Mouse (Mus musculus) urinary bladder, postnatal 36 days (tissue): Measurements from ENCODE around the gene Rgs12.

Experiments
- DNase-seq, 2 experiments: peaks; one replicate each; pipeline ENCODE4 v3.0.0; 2022; ENCODE audit warnings: low spot score in 2 of 2, mixed read lengths in 1 of 2

The Rgs12 gene

GRCm38 (mm10) chr5:35029303-35029702 lies 80.1 kb downstream of the Rgs12 start:
- DNase-seq = no peak

- no peak for DNase-seq
Measured at GRCm38 (mm10) chr5:35029755-35030154, 80.5 kb downstream of the Rgs12 start.

- peak; percentile 59 to 76 for DNase-seq
Measured at GRCm38 (mm10) chr5:35033068-35033467, 83.8 kb downstream of the Rgs12 start.

GRCm38 (mm10) chr5:35033619-35034018 lies 84.4 kb downstream of the Rgs12 start:
- DNase-seq = no peak

GRCm38 (mm10) chr5:35035141-35035540 lies 85.9 kb downstream of the Rgs12 start:
- DNase-seq = no peak

- no peak for DNase-seq
Measured at GRCm38 (mm10) chr5:35035795-35036194, 86.5 kb downstream of the Rgs12 start.

GRCm38 (mm10) chr5:35037438-35037837 lies 88.2 kb downstream of the Rgs12 start:
- DNase-seq = peak; percentile 58 to 74

- DNase-seq = peak in 1 of 2 experiments; percentile 52
Measured at GRCm38 (mm10) chr5:35041268-35041829, 92.1 kb downstream of the Rgs12 start, which contains the start of gene Hgfac. Gene Hgfac (plus strand): TSS chr5:35041509.

GRCm38 (mm10) chr5:35042431-35043109 lies 93.3 kb downstream of the Rgs12 start:
- DNase-seq = no peak

GRCm38 (mm10) chr5:35043110-35043451 lies 93.8 kb downstream of the Rgs12 start:
- DNase-seq = peak; percentile 60 to 72

- no peak for DNase-seq
Measured at GRCm38 (mm10) chr5:35050541-35050940, 101.3 kb downstream of the Rgs12 start.

- no peak for DNase-seq
Measured at GRCm38 (mm10) chr5:35054628-35055027, 105.4 kb downstream of the Rgs12 start.

- DNase-seq = peak in 1 of 2 experiments; percentile 29
Measured at GRCm38 (mm10) chr5:35055076-35055475, 105.8 kb downstream of the Rgs12 start.

GRCm38 (mm10) chr5:35056604-35057432 lies 107.6 kb downstream of the Rgs12 start, which contains the start of gene Dok7:
Gene Dok7 (plus strand): TSS chr5:35056766.
- DNase-seq = peak in 1 of 2 experiments; percentile 19

- no peak for DNase-seq
Measured at GRCm38 (mm10) chr5:35057582-35057981, 108.3 kb downstream of the Rgs12 start.

- no peak for DNase-seq
Measured at GRCm38 (mm10) chr5:35058216-35058615, 109.0 kb downstream of the Rgs12 start.

- DNase-seq = no peak
Measured at GRCm38 (mm10) chr5:35060098-35060497, 110.9 kb downstream of the Rgs12 start.

GRCm38 (mm10) chr5:35069841-35070240 lies 120.6 kb downstream of the Rgs12 start:
- DNase-seq = no peak

GRCm38 (mm10) chr5:35070314-35070713 lies 121.1 kb downstream of the Rgs12 start:
- no peak for DNase-seq

GRCm38 (mm10) chr5:35070953-35071352 lies 121.7 kb downstream of the Rgs12 start:
- DNase-seq = no peak

- no peak for DNase-seq
Measured at GRCm38 (mm10) chr5:35071855-35072254, 122.6 kb downstream of the Rgs12 start.

- no peak for DNase-seq
Measured at GRCm38 (mm10) chr5:35073235-35073634, 124.0 kb downstream of the Rgs12 start.

- peak; percentile 17 to 28 for DNase-seq
Measured at GRCm38 (mm10) chr5:35073992-35074391, 124.7 kb downstream of the Rgs12 start.
